Mouse (Mus musculus) megakaryocyte, embryonic 14.5 days (primary cell): Measurements from ENCODE around the gene Tom1l2.

Experiments
- FLI1 ChIP-seq: IDR thresholded peaks from 2 replicates; pipeline ENCODE4 v1.6.1; 2012; ENCODE audit warnings: low read length, inconsistent platforms, mixed read lengths
- GATA1 ChIP-seq: IDR thresholded peaks from 3 replicates; pipeline ENCODE4 v1.6.1; 2012; ENCODE audit warnings: mixed read lengths, low read length, inconsistent platforms, borderline replicate concordance

DNA sequence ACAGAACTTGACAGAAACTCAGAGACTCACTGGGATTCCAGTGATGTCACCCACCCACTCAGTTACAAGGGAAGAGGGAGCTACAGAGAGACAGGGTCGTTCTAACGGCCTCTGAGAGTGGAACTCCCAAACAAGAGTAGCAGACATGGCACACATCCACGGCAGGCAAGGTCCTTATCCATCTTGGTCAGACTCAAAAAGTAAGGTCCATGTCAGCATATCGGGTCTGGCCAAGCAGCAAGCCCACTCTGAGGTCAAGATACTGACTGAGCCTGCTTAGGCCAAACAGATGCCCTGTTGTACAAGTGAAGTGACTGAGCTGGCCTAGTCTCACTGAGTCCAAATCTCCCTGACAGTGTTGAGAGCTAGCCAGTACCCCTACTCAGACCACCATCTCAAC is 144.0 kb downstream of the Tom1l2 start:
- TF ChIP-seq GATA1 (no peak), FLI1 (no peak)
